Mouse (Mus musculus) liver, embryonic 14.5 days (tissue): ENCODE results near the gene Gm49388. TPM values are rescaled to one million over a fixed set of nuclear protein-coding genes. Genes with fewer than 3 reads are reported as not detected.

ENCODE experiments used
- ATAC-seq: fragments of 200-750 bp; cut with Nextera tagmentation; 2 replicates; pipeline ENCODE4 v1.8.0; 2017; ENCODE audit warnings: moderate number of reproducible peaks, mild to moderate bottlenecking, moderate library complexity; ENCODE audit not compliant: insufficient read depth
- DNase-seq, 3 experiments: peaks; one replicate each; pipeline ENCODE4 v3.0.0-alpha.2; 2012 to 2013; ENCODE audit warnings: low read depth in 3 of 3, low spot score in 3 of 3
- H3K27ac ChIP-seq: fragments of 300-500 bp; sonication (generic); 2 replicates; pipeline ENCODE4 v1.5.1; 2014; ENCODE audit warnings: moderate library complexity, mild to moderate bottlenecking, control low read depth, inconsistent platforms
- H3K27me3 ChIP-seq: fragments of 300-500 bp; sonication (generic); 2 replicates; pipeline ENCODE4 v1.6.1; 2014; ENCODE audit warnings: mild to moderate bottlenecking, low read length, moderate library complexity; ENCODE audit not compliant: control insufficient read depth, insufficient read depth
- H3K36me3 ChIP-seq: fragments of 300-500 bp; sonication (generic); replicated peaks from 2 replicates; pipeline ENCODE4 v1.6.1; 2014; ENCODE audit warnings: low read depth; ENCODE audit not compliant: control insufficient read depth, insufficient read depth
- H3K4me1 ChIP-seq, 2 experiments: fragments of 200-500 bp in 1 of 2; fragments of 300-500 bp in 1 of 2; sonication (generic) in 1 of 2; replicated peaks; 2 replicates each; pipeline ENCODE4 v1.6.1; 2012 to 2014; ENCODE audit warnings: antibody characterized with exemption in 1 of 2, inconsistent platforms in 1 of 2, low read length in 1 of 2; ENCODE audit not compliant: control insufficient read depth in 2 of 2, insufficient read depth in 2 of 2
- H3K4me2 ChIP-seq: fragments of 300-500 bp; sonication (generic); 2 replicates; pipeline ENCODE4 v1.6.1; 2014; ENCODE audit warnings: low read depth, mild to moderate bottlenecking, control low read depth, moderate library complexity
- H3K4me3 ChIP-seq, 2 experiments: fragments of 200-500 bp in 1 of 2; fragments of 300-500 bp in 1 of 2; sonication (generic) in 1 of 2; 2 replicates each; pipeline ENCODE4 v1.5.1; 2012 to 2014; ENCODE audit warnings: low read depth in 2 of 2, low read length in 2 of 2, mild to moderate bottlenecking in 2 of 2, control low read depth in 1 of 2, inconsistent platforms in 1 of 2, moderate library complexity in 1 of 2; ENCODE audit not compliant: insufficient read depth in 1 of 2
- H3K9ac ChIP-seq: fragments of 300-500 bp; sonication (generic); replicated peaks from 2 replicates; pipeline ENCODE4 v1.6.1; 2014; ENCODE audit warnings: mild to moderate bottlenecking, control low read depth, moderate library complexity
- H3K9me3 ChIP-seq: fragments of 300-500 bp; sonication (generic); 2 replicates; pipeline ENCODE4 v1.6.1; 2016; ENCODE audit warnings: low read length, mixed read lengths; ENCODE audit not compliant: control insufficient read depth
- CTCF ChIP-seq: IDR thresholded peaks from 2 replicates; pipeline ENCODE4 v1.5.1; 2016; ENCODE audit warnings: antibody characterized with exemption, low read depth, control low read depth
- EP300 ChIP-seq: IDR thresholded peaks from 2 replicates; pipeline ENCODE4 v1.6.1; 2016; ENCODE audit warnings: antibody characterized with exemption, low read depth
- WGBS: fragments of 180-500 bp; shearing (Covaris S2); extraction: QIAGEN DNeasy Blood & Tissue Kit; methylation state at CpG from one replicate; pipeline ENCODE4 v1.1.7; 2014; ENCODE audit not compliant: insufficient replicate concordance; 5-methylcytosine and 5-hydroxymethylcytosine counted together
- polyA plus RNA-seq, 2 experiments: library from polyadenylated mRNA; depleted of rRNA in 1 of 2; stranded (reverse) in 1 of 2; unstranded in 1 of 2; fragments of >200 nt; fragmentation: Nextera tagmentation in 1 of 2; extraction: Ambion mirVana in 1 of 2; gene quantifications; 2 replicates each; pipeline versions ENCODE4 v1.2.1 to v1.2.3; 2012 to 2014

The Gm49388 gene
- 1.2 TPM in 1 of 2 replicates, not detected in the other for polyA plus RNA-seq (2012; rRNA removed)
- not detected in 2 replicates for polyA plus RNA-seq (2014; fragmentation: Nextera tagmentation; extraction: Ambion mirVana)

DNA sequence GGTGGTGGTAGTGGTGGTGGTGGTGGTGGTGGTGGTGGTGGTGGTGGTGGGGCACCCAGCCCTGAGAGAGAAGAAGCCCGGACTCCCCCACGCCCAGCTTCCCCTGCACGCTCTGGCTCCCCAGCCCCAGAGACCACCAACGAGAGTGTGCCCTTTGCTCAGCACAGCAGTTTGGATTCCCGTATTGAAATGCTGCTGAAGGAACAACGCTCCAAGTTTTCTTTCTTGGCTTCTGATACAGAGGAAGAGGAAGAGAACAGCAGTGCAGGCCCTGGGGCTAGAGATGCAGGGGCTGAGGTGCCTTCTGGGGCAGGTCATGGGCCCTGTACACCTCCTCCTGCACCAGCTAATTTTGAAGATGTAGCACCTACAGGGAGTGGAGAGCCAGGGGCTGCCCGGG is at the start of gene Gm49388:
Gene Gm49388 (plus strand): TSS at position 301 of the 400 bp plus-strand sequence.
- DNase-seq (no peak), ATAC-seq (no peak)
- Histone ChIP-seq H3K9me3 (no peaks in the 10 kb centered on the region), H3K4me2 (no peak within 1 kb of the TSS), H3K4me1 (no peaks in the 10 kb centered on the region), H3K27ac (no peak within 1 kb of the TSS), H3K27me3 (no peaks in the 10 kb centered on the region), H3K4me3 (no peak within 1 kb of the TSS), H3K36me3 (peaks cover 90% of the 10 kb centered on the region), H3K9ac (no peak within 1 kb of the TSS)
- no peak for TF ChIP-seq EP300
- no peak for TF ChIP-seq CTCF
- 87% methylated on average over 7 of the region's 7 CpGs for WGBS

DNA sequence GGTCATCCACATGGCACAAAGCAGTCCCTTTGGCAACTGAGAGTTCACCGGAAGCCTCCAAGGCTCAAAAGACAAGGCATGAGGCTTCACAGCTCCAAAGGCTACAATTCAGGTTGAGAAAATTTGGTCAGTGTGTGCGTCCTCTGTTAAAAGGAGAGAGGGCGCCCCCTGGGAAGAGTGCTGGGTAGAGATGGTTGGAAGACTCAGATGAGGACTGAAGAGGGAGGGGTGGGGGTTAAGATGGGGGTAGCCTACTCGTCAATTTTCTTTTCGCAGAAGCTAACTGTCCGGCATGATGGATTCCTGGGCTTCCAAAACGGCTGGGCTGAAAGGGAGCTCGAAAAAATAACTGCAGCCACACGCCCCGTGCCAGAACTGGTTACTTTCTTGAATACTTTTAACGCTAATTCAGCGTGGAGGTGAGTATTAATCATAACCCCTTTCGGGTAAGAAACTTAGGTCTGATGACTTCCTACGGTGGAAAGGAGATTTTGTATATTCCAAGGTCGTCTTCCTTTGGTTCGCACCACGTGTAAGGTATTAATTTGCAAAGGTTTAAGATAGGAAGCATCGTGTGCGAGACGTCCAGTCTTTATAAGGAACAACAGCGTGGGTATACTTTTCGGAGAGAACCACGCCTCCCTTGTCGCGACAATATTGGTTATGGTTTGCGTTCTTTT is 40.9 kb upstream of the Gm49388 start, which contains the start of gene Fbxl19:
Gene Fbxl19 (plus strand): TSS at position 178 of the 680 bp plus-strand sequence.
- Histone ChIP-seq H3K27ac (peak within 1 kb of the TSS; percentile 78), H3K9me3 (no peaks in the 10 kb centered on the region), H3K9ac (peak within 1 kb of the TSS; percentile 83), H3K4me3 (peak within 1 kb of the TSS; percentile 75 to 87), H3K36me3 (no peaks in the 10 kb centered on the region), H3K4me2 (peak within 1 kb of the TSS; percentile 92), H3K27me3 (no peaks in the 10 kb centered on the region), H3K4me1 (peaks cover 0 to 7% of the 10 kb centered on the region in 2 experiments; a peak in 3 of 4 replicates)
- TF ChIP-seq EP300 (no peak), CTCF (peak; percentile 71)
- ATAC-seq: no peak
- under 1% methylated on average over 26 of the region's 26 CpGs for WGBS
- peak in 2 of 3 experiments; percentile 47 to 57 for DNase-seq

DNA sequence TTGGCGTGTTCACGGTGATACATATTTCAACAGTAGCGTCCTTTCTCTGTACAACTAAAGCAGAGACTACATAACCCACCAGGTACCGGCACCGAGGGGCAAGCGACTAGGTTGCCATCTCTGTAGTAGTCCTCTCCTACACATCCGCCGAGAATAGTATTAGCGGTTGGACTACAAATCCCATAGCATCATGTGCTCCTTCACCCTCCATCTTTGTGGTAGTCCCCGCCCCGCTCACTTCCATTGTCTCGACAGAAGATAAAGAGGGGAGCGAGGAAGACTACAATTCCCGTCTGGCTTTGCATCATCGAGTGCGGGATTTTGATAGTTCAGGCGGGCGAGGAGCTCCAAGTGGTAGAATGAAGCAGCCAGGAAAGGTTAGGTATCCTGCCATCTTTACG is 40.2 kb upstream of the Gm49388 start:
- Histone ChIP-seq H3K9me3 (no peaks in the 10 kb centered on the region), H3K4me3 (peak overlapping the region; percentile 75 to 87), H3K36me3 (no peaks in the 10 kb centered on the region), H3K9ac (peak overlapping the region; percentile 83), H3K4me2 (peak overlapping the region; percentile 92), H3K27ac (peak overlapping the region; percentile 78), H3K27me3 (no peaks in the 10 kb centered on the region), H3K4me1 (peaks cover 0 to 7% of the 10 kb centered on the region in 2 experiments; a peak in 3 of 4 replicates)
- under 1% methylated on average over 19 of the region's 19 CpGs for WGBS
- ATAC-seq (peak; percentile 80), DNase-seq (peak; percentile 79 to 89 (median 85))
- TF ChIP-seq CTCF (no peak), EP300 (no peak)

DNA sequence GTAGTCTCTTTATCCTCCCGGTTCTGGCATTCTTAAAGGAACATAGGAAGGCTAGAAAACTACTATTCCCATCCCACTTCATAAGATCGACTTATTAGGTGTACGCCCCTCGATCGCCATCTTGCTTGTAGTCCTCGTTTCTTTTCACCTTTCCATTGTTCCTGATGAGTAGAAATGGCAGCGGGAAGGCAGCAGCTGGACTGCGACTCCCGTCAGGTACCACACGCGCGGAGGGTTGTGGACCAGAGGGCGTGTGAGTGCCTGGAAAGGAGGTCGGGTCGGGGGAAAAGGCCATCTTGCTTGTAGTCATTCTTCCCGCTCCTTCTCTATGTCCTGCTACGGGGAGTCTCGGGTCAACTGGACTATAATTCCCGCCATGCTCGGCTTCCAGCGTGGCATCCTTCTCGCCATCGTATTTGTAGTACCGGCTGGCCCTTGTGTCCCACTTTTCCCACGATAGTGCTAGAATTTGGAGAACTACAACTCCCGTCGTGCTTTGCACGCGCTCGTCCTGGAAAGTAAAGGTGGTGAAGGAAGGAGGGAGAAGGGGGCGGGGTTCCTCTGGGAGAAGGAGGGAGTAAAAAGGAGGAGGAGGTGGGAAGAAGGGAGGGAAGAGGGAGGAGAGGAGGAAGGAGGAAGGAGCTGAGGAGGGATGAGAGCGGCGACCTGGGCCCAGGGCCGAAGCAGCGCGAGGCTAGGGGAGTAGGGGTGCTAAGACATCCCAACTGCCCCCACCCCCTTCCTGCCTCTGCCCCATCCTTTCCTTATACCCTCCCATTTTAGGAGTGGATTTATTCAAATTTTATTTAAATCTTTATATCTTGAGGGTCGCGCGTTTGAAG is 39.5 kb upstream of the Gm49388 start:
- Histone ChIP-seq H3K4me3 (peak overlapping the region; percentile 75 to 87), H3K4me1 (peaks cover 0 to 7% of the 10 kb centered on the region in 2 experiments; a peak in 3 of 4 replicates), H3K9ac (peak overlapping the region; percentile 83), H3K27me3 (no peaks in the 10 kb centered on the region), H3K36me3 (no peaks in the 10 kb centered on the region), H3K9me3 (no peaks in the 10 kb centered on the region), H3K27ac (peak overlapping the region; percentile 78), H3K4me2 (peak overlapping the region; percentile 92)
- peak; percentile 73 for ATAC-seq
- under 1% methylated on average over 39 of the region's 39 CpGs for WGBS
- peak; percentile 61 to 76 (median 72) for DNase-seq
- TF ChIP-seq EP300 (no peak), CTCF (no peak)
